Mouse (Mus musculus): ENCODE results near the gene Gatc.
A peak's percentile ranks its signal among the peaks of the same experiment; 100 is the strongest.
"Not testable (repeated sequence)": the region's sequence is repeated elsewhere in the genome, so short reads cannot be mapped to it uniquely, and the experiment has no call there.

The Gatc gene

DNA sequence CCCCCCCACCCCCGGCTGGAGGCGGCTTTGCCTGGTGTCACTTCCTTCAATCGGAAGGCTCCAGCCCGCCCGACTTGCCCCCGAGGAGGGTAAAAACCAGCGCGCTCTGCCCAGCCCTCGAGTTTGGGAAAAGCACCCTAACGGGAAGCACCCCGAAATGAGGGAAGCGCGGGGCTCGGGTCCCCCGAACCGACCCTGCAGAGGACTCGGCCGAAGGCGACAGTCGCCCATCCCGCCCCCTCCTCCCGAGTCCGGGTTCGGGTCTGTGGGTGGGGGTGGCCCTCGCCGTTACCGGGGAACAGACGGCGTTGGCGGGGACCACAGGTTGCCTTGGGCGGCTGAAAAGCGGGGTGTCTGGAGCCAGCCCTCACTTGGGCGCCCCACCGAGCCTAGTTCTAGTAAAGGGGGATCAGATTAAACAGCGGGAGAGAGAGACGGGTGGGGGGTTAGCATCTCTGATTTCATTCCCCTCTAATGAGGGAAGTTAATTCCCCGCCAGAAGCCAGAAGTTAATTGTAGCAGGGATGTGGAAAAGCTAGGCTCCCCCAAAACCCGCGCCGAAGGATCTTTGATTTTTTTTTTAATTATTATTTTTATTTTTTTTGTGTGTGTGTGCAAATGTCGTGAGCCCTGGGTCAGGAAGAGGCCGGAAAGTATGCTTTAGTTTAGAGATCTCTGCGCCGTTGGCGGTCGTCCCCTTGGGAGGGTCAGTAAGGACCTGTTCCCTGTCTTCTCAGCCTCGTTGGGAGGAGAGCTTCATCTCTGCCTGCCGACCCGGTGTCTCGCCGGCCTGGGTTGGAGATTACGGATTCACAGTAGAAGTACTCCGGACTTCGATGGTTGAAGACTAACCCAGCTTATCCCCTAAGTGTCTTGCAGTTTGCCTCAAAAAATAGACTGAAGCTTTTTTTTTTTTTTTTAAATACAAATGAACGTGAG lies 13.1 kb downstream of the Gatc start:
- DNase-seq: peak; percentile 73

DNA sequence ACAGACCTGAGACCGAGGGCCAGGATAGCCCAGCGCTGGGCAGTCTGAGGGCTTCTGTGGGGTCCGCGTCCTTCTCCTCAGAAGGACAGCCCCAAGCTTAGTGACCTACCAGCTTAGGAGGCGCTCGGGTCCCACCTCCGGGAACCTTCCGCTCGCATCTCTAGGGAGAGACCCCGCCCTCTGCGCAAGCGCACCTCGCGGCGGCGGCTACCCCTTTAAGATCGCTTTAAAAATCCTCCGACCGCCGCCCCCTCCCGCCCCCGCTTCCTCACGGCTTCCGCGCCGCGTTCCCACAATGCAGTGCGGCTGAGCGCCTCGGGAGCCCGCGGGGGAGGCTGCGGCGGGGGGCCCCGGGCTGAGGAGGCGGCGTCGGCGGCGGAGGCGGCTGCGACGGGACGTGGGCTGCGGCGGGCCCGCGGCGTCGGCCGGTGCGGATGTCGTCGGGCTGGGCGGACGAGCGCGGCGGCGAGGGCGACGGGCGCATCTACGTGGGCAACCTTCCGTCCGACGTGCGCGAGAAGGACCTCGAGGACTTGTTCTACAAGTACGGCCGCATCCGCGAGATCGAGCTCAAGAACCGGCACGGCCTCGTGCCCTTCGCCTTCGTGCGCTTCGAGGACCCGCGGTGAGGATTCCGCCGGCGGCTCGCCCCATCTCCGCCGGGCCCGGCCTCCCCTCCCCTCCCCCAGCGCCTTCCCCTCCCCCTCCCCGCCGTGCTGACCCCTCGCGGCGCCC lies 13.9 kb downstream of the Gatc start, which contains the start of gene Srsf9:
Gene Srsf9, plus strand, starts transcription at position 303 of the 735 bp plus-strand sequence.
- peak; percentile 96 for DNase-seq

DNA sequence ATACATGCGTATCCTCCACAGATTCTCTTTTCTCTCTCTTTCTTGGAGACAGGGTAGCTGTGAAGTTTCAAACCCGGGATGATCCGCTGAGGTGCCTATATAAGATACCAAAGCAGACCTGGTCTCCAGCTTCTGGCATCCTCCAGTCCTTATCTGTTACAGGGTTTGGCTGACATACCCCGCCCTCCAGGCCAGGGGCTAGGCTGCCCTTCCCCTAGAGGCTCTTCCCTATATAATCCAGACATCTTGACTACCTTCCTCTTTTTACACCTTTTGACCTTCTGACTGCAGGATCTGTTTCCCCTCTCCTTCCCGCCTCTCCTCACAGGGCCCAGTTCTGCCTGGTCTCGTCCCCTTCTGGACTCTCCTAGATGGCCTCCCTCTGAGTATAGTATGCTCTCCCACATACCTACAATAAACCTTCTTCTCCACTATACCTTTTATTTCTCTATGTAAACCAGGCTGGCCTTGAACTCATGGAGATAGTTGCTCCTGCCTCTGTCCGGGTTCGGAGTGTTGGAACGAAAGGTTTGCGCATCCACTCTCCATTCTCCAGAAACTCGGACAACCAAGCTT lies 14.6 kb downstream of the Gatc start:
- DNase-seq: no peak

DNA sequence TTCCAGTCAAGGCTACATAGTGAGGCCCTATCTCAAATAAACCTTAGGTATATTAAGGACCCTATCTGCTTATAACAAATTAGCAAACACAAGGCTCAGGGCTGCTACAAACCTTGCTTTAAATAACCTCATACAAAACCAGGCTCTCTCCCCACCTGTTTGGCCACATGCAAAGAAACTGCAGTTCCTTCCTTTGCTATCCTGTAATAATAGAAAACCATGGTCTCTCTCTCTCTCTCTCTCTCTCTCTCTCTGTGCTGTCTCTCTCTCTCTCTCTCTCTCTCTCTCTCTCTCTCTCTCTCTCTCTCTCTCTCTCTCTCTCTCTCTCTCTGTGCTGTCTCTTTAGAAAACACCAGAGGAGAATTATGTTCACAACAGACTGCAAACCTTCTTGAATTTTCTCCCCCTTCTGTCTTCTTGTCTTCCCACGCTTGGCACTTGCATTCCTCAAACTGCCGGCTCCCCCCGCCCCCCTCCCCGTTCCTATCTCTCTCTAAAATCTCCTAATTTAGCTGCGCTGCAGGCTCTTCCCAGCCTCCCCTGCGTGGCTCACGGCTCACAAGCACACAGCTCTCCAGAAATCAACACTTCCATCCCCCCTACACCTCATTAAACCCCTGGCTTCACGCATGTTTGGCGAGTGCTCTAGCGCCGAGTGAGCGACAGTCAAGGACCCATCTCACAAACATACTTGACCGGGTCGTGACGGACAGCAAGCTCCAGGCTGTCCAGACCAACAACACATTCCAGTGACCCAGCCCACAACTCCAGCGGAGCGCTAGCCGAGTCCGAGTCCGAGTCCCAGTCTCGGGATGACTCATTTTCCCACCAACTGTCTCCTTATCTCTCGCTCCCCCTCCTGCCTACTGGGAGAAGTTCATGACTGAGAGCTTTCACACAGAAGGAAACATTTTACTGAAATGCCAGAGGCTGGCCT lies 21.7 kb downstream of the Gatc start:
- DNase-seq: peak; percentile 81

DNA sequence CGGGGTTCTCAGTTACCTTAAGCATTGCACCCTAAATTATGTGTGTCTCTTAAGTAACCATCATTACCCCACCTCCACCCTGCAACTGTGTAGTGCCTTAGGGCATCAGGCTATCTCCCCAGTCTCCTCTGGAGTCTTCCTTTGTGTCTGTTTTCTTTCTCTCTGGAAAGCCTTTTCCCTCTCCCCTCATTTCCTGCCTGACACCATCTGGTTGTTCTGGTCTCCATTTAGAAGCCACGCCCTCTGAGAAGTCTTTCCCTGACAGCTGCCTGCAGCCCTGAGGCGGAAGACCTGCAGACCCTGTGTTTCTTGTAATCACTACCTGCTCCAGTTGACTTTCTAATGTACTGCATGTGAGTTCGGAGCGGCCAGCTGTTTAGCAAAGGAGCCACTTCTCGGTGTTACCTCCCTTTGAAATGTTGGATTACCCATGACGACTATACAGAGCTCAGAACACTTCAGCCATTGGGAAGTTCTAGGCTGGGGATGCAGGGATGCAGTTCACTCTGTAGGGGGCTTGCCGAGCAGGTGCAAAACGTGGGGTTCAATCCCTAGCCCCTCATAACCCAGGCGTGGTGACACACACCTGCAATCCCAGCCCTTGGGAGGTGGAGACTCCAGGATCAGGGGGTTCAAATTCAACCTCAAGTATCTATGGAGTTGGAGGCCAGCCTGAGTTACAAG lies 23.2 kb downstream of the Gatc start:
- no peak for DNase-seq

DNA sequence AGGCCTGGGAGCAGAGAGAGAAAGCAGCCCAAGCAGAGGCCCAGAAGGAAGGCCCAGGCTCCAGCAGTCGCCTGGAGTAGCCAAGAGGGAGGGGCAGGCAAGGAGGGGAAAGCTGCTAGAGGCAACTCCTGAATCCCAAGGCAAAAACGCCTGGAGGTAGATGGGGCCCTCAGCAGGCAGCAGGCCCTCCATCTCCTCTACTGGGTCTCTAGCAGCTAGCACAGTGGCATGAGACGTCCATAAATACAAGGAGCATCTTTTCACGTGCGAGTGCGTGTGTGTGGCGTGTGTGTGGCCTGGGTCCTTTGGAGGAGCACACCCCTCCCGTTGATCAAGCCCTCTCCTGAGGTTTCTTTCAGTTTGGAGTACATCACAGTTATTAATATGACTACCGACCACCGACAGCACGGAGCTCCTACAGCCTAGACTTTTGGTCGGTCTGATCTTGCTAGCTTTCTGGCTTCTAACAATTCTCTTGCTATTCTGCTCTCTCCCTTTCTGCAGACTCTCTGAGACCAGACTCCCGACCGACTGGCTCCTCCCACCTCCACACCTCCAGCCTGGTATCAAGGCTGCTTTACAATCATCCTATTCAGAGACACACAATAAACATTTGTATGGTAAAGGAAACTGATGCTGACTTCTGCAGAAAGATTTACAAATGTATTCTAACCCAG lies 23.9 kb downstream of the Gatc start:
- DNase-seq: no peak

DNA sequence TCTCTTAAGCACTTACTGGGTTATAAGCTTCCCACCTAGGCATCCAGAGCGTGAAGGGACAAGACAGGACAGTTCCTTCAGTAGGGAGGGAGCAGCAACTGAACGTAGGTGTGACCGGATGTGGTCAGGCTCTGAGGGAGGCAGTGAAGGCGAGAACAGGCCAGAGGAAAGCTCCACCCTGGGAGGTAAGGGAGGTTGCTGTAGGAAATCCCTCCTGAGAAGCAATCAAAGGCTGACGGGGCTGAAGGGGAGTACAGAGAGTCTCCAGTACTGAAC lies 27.4 kb downstream of the Gatc start:
- no peak for DNase-seq

DNA sequence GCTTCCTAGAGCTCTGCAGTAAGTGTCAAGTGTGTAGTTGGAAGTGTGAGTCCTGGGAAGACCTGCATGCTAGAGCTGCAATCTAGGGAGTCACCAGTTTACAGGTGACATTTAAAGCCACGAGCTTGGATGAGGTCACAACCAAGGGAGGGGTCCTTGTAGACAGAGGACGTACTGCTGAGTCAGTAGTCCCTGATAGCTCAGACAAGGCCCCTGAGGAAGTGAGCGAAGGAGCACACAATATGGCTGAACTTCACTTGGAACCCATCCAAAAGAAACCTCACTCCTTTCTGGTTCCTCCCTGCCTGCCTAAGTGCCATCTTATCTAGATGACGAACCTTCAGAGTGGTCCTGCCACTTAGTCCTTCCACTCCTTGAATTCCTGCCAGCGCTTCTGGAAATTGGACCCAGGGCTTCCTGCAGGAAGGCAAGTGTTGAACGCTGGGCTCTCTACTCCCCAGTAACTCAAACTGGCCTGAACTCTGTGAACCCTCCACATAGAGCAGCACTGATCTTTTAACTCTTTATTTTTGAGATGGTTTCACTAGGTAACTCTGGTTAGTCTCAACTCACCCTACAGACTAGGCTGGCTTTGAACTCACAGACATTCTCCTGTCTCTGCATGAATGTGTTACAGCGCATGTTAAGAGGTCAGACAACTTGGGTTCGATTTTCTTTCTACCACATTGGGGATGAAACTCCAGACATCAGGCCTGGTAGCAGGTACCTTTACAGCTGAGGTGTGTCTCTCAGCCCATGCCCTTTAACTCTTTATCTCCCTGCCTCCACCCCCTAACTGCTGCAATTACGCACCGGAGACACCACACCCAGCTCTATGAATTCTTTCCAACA lies 27.9 kb downstream of the Gatc start:
- DNase-seq: no peak

DNA sequence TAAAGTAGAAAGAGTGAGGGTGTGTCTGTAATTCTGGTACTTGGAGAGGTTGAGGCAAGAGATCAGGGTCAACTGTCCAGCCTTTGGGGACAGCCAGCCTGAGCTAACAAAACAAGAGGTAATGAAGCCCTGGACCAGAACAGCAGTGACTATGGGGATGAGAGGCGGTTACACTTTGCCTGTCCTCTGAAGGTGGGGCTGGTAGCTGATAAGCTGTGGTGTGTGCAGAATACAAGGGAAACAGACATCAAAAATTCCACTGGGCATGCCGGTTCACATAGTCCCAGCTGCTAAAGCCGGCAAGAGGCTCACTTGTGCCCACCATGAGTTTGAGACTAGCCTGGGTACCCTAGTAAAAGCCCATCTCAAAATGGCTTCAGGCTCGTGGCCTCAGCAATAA lies 28.6 kb downstream of the Gatc start:
- DNase-seq: no peak

DNA sequence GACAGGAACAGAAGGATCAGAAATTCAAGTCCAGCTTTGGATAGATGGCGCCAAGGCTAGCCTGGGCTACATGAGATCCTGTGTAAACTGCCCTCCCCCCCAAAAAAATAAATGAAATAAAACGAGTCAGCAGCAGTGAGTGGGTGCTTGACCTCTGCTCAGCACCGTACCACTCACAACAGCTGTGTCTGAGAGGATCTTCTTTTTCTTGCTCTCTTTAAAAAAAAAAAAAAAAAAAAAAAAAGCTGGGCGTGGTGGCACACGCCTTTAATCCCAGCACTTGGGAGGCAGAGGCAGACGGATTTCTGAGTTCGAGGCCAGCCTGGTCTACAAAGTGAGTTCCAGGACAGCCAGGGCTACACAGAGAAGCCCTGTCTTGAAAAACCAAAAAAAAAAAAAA lies 38.8 kb downstream of the Gatc start:
- not testable (repeated sequence) for DNase-seq

DNA sequence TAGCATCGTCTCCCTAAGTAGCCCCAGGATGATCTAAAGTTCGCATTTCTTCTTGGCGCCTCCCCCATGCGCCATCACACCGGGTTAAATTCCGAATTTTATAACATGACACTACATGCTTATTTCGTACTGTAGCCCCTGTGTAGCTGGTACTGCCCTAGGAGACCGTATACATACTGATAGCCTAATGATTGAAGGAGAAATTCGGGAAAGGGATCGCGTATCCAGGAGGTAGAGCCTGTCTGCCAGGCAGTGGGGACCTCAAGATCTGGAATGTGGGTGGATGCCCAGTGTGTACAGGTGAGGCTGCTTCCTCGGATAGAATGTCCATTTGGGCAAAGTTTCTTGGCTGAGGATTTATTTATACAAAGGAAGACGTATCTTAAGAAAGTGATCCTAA lies 39.4 kb downstream of the Gatc start:
- DNase-seq: peak; percentile 55

DNA sequence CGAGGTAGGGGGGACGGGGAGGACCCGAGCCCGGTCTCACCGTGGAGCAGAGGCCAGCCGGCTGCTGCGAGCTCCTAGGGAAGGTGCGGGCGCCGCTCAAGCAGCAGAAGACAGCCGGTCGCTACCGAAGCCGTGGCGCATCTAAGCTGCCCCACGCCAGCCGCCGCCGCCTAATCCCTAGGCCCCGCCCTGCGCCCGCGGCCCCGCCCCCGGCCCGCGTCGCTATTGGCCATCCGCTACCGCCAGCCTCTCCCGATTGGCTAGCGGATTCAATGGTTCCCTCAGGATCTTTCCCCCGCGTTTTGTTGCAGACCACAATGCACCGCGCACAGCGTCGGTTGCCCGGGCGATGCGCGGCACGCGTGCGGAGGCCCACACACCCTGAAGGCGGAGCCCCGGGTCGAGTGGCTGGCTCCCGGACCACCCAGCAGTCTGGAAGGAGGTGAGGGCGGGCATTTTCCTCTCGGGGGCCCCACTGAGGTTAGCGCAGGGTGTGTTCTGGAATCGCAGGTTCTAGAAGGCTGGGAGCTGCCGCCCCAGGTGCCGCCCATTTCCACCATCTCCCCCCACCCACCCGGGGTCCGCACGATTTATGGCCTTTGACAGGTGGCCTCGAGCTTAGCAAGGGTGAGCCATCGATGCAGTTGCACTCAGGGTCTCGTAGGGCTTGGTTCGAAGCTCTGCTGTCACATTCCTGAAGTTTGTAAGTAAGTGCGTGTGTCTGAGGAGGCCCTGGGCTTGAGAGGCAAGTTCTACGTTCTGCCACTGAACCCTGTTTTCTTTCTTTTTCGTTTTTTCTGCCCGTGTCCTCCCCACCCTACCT lies 40.0 kb downstream of the Gatc start, which contains the start of gene Dynll1:
Gene Dynll1, minus strand, starts transcription at position 208 of the 823 bp plus-strand sequence.
- DNase-seq: peak; percentile 98

DNA sequence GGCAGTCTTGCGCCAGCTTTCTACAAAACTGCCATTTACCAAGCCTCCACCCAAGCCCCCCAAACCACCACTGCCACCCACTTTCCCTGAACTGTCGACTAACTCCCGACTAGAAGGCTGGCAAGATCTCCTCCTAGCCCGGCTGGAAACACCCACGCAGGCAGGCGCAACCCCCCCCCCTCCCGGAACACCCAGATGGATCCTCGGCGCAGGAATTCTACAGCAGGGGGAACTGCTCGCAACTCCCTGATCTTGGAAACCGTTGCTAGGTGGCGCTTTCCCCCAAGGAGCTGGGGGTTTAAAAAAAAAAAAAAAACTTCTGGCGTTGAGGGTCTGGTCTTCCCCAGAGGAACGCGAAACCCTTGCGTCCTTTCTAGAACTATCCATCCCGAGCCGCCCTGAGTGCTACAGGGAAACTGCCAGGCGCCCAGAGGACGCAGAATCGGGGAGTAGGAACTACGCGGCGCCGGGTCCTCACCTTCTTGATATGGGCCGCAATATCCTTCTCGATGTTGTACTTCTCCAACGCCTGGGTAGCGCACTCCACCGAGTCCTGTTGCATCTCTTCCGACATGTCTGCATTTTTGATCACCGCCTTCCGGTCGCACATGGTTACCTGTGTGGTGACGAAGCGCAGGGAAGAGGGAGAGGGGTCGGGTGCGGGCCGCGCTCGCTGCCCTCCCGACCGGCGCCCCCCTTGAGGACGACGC lies 40.8 kb downstream of the Gatc start:
- DNase-seq: peak; percentile 73

DNA sequence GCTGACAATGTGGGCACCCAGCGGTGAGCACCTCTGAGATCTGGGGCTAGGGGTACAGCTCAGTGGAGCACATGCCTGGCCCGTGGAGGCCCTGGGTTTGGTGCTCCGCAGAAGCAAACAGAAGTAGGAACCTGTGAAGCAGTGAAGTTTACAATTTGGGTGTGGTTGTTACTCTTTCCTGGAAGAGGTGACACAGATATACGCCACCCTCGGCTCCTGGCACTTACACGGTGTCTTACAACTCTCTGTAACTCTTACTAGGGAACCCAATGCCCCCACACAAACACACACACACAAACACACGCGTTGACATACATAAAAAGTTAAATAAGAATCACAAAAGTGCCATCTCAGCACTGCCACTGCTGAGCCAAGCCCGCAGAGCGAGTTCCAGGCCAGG lies 44.6 kb downstream of the Gatc start:
- DNase-seq: no peak

DNA sequence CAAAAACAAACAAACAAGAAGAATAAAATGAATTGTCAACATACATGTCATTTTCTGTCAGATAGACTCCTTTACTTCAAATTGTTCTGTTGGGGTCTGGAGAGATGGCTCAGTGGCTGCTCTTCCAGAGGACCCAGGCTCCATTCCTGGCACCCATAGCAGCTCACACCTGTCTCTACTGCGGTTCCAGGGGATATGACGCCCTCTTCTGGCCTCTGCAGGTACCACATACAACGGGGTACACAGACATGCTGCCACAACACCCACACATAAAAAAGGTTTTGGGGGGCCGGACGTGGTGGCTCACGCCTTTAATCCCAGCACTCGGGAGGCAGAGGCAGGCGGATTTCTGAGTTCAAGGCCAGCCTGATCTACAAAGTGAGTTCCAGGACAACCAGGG lies 46.8 kb downstream of the Gatc start:
- no peak for DNase-seq

DNA sequence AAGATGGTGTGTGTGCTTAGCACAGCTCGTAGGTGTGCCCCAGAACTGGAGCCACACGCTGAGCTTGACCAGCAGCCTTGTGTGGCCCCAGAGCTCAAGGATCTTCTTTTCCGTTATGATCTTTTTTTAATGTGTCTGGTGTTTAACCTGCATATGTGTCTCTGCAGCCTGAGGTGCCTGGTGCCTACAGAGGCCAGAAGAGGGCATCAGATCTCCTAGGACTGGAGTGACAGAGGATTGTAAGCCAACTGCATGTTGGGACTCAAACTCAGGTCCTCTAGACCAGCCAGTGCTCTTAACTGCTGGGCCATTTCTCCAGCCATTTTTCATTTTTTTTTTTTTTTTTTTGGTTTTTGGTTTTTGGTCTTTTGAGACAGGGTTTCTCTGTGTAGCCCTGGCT lies 56.2 kb downstream of the Gatc start:
- DNase-seq: no peak
